Mouse (Mus musculus) frontal cortex, postnatal 36 days (tissue): ENCODE measurements at regions not wholly inside any gene's neighbourhood (a gene's known extent, or its start where the extent isn't known, plus 50 kb on each side); places are given as distances from the start of the nearest gene placed in this dataset.

Experiments
- DNase-seq, 2 experiments: peaks; one replicate each; pipeline ENCODE4 v3.0.0; 2022; ENCODE audit warnings: low spot score in 2 of 2

DNA sequence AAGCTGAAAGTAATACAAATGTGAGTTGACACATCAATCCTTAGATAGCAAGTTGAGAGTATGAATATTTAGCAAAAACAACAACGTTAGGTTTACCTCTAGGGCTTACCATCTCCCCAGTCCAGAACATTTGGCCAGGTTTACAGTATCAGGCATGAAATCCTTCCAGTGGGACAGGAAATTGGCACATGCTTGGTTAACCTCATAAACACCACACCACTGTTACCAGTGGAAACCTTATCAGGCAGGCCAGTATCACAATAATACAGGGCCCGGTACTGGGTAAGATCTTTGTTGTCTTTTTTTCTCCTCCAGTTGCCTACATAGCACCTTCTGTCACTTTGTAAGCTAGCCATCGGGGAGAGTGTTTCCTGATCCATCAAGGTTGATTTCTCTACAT, 101.7 kb upstream of the Slc13a1 start:
- DNase-seq, result no peak

GRCm38 (mm10) chr6:24263796-24264195, 95.9 kb upstream of the Slc13a1 start:
- no peak for DNase-seq

- DNase-seq, result no peak
Measured at GRCm38 (mm10) chr6:24262578-24262977, 94.7 kb upstream of the Slc13a1 start.

DNA sequence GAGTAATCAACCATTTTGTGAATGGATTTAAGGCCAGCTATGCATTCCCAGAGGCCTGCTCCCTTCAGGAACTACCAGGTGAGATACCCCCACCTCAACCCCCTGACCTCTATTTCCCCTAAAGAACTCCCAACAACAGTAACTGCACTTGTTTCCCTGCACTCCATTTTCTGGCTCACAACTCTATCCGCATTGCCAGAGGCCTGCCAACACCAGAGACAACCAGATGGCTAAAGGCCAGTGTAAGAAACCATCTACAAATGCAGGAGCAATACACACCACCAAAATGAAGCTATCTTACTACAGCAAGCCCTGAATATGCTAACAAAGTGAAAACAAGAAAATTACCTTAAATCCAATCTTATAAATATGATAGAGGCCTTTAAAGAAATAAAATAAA, 77.7 kb upstream of the Slc13a1 start:
- DNase-seq, result no peak

- DNase-seq, result no peak
Measured at GRCm38 (mm10) chr6:24238541-24238940, 70.6 kb upstream of the Slc13a1 start.

GRCm38 (mm10) chr6:24238054-24238453, 70.2 kb upstream of the Slc13a1 start:
- DNase-seq, result no peak

- DNase-seq, result no peak
Measured at GRCm38 (mm10) chr6:24233626-24234025, 65.7 kb upstream of the Slc13a1 start.

DNA sequence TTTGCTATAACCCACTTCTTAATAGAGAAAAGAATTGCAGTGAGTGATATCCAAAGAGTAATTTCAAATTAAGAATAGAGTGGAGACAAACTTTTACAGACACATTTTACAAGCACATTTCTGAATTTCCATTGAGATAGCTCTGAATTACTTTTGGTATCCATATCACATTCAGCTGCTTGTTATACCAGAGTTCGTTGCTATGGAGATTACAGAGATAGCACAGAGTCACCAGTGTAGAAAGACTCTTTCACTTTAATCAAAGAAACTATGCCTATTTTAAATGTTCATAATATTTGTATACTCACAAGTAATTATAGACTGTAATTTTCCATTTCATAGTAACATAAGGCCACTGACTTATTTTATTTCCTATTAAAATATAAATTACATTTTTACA, 52.7 kb upstream of the Slc13a1 start:
- DNase-seq, result no peak

DNA sequence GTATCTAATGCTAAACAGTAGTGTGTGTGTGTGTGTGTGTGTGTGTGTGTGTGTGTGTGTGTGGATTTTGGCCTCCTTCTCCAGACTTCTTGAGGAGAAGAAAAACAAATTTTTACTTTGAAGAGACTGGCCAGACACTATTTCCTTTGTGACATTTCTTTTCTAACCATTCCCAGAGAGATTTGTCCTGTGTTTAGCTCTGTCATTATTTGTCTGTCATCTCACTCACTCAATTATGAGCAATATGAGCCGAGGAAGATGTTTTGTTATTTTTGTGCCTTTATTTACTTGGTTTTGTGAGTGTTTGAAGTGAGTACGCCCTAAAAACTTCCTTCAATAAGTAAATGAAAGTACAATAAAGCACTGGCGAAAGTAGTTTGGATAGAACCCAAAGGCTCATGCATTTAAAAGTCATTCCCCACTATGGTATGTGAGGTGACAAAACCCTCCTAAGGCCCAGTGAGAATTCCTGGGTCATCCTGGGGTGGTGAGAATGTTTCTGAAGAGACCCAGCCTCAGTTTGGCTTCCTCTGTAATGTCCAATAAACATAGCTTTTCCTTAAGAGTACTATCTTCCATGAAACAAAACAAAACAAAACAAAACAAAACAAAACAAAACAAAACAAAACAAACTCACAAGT, 52.1 kb upstream of the Slc13a1 start:
- DNase-seq, result no peak
